Mouse (Mus musculus): Measurements from ENCODE around the gene Irf8. TPM values are rescaled to one million over a fixed set of nuclear protein-coding genes. Genes with fewer than 3 reads are reported as not detected.
A peak's percentile ranks its signal among the peaks of the same experiment; 100 is the strongest.

The Irf8 gene
- polyA plus RNA-seq, 1 experiment from 2014 or later = 15.7 TPM

DNA sequence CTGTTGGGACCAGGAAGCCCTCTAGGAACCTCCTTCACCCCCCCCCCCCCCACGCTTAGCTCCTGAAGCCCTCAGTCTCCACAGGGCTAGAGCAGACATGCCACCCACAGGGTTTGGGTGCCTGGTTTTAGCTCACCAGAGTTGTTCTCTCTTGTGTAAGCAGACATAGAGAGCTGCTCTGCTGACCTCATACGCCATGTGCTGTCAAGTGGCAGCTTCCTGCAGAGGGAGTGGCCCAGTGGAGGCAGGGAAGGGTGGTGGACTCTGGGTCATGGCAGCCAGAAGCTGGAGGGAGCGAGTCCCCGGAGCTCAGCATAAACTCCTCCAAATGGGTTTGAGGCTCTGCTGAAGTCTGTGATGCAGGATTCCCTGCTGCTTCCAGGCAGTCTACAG is 7.7 kb downstream of the Irf8 start:
- H3K27me3 ChIP-seq (ENCODE audit: insufficient read depth, low read length) = no peaks in the 10 kb centered on the region
- no peaks in the 10 kb centered on the region for H3K36me3 ChIP-seq (ENCODE audit: insufficient read depth, low read length)
- H3K4me2 ChIP-seq (ENCODE audit: low read length) = no peak overlapping the region
- H3K27ac ChIP-seq = peak overlapping the region; percentile 73
- peaks cover 17% of the 10 kb centered on the region for H3K4me1 ChIP-seq (replicated peaks; ENCODE audit: insufficient read depth, low read length)
- 53% methylated on average over 4 of the region's 4 CpGs for WGBS
- H3K9me3 ChIP-seq (replicated peaks; ENCODE audit: low read length) = no peaks in the 10 kb centered on the region
- no peak for TF ChIP-seq CTCF (IDR thresholded peaks at IDR 0.05; ENCODE audit: low read depth)
- no peak overlapping the region; the same call in 1 of the 2 replicates for H3K9ac ChIP-seq (ENCODE audit: low read depth, low read length)
- H3K4me3 ChIP-seq (replicated peaks; ENCODE audit: low read depth, low read length) = no peak overlapping the region
- DNase-seq (ENCODE audit: low spot score) = peak; percentile 70
- ATAC-seq (replicated peaks; ENCODE audit: low FRiP score, low read depth) = peak; percentile 65

DNA sequence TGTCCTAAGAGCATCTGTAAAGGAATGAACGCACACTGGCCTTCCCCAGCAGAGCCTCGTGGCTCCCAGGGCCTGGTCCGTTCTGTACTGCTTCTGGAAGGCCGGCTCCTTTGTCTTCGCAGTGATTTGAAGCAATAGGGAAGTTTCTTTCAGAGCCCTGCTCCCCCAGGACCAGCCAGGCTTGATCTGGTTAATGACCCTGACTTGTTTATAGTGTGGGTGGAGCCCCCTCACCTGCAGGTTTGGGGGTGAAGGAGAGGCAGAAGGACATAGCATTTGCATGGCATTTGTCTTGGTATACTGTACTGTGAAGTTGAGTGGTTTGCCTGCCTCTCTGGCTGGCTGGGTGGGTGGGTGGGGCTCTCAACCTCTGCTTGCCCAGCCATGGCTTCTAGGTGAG is 8.3 kb downstream of the Irf8 start:
- no peak for DNase-seq (ENCODE audit: low spot score)
- peaks cover 17% of the 10 kb centered on the region for H3K4me1 ChIP-seq (replicated peaks; ENCODE audit: insufficient read depth, low read length)
- no peaks in the 10 kb centered on the region for H3K9me3 ChIP-seq (replicated peaks; ENCODE audit: low read length)
- WGBS = 52% methylated on average over 5 of the region's 5 CpGs
- peak overlapping the region; percentile 73 for H3K27ac ChIP-seq
- TF ChIP-seq CTCF (IDR thresholded peaks at IDR 0.05; ENCODE audit: low read depth) = no peak
- no peaks in the 10 kb centered on the region for H3K36me3 ChIP-seq (ENCODE audit: insufficient read depth, low read length)
- no peaks in the 10 kb centered on the region for H3K27me3 ChIP-seq (ENCODE audit: insufficient read depth, low read length)
- no peak overlapping the region for H3K4me2 ChIP-seq (ENCODE audit: low read length)
- ATAC-seq (replicated peaks; ENCODE audit: low FRiP score, low read depth) = no peak
- H3K9ac ChIP-seq (ENCODE audit: low read depth, low read length) = no peak overlapping the region; the same call in 1 of the 2 replicates
- H3K4me3 ChIP-seq (replicated peaks; ENCODE audit: low read depth, low read length) = no peak overlapping the region

DNA sequence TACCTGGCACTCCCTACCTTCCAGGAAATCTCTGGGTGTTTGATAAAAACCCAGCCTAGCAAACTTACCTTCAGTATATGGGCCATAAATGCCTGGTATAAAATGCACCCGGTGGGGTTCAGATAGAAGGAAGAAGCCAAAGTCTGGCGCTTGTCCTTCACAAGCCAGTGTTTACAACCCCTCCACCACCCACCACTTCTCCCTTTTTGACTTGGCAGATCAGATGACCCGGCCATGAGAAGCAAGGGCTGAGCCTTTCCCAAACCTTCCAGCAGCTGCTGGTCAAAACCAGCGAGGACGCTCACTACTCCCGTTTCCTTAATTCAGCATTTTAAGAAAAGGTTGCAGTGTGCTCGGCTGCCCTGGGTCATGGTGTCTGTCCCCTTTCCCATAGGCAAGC is 9.1 kb downstream of the Irf8 start:
- DNase-seq (ENCODE audit: low spot score) (no peak), ATAC-seq (replicated peaks; ENCODE audit: low FRiP score, low read depth) (no peak)
- Histone ChIP-seq H3K36me3 (ENCODE audit: insufficient read depth, low read length) (no peaks in the 10 kb centered on the region), H3K27me3 (ENCODE audit: insufficient read depth, low read length) (no peaks in the 10 kb centered on the region), H3K9ac (ENCODE audit: low read depth, low read length) (no peak overlapping the region), H3K4me1 (replicated peaks; ENCODE audit: insufficient read depth, low read length) (peaks cover 17% of the 10 kb centered on the region), H3K27ac (no peak overlapping the region), H3K4me3 (replicated peaks; ENCODE audit: low read depth, low read length) (no peak overlapping the region), H3K9me3 (replicated peaks; ENCODE audit: low read length) (no peaks in the 10 kb centered on the region), H3K4me2 (ENCODE audit: low read length) (no peak overlapping the region)
- 36% methylated on average over 7 of the region's 7 CpGs for WGBS
- TF ChIP-seq CTCF (IDR thresholded peaks at IDR 0.05; ENCODE audit: low read depth) = no peak

DNA sequence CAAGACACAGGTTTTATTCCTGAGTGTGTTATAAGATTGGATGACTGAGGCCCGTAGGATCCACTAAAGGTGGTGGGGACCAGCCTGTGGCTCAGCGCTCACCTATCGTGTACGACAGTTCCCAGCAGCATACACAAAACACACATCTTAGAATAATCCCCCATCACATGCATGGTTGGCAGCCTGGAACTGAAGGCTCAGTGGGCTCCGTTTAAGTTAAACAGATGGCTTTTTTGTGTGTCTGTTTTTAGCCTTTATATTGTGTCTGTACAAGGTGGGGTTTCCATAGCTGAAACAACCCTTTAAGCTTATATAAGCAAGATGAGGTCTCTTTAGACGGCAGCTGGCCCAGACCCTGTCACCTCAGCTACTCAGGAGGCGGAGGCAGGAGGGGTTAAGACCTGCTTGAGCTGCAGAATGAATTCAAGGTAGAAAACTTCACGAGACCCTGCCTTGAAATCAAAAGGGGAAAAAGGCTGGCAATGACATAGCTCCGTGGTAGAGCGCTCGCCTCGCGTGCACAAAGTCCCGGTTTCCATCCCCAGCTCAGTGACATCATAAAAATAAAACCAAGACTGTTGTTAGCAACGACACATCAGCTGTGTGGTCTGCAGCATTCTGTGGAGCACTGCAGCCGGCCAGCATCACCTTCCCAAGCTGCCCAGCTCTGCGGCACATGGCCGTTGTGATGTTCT is 10.0 kb downstream of the Irf8 start:
- H3K4me2 ChIP-seq (ENCODE audit: low read length) = no peak overlapping the region
- H3K36me3 ChIP-seq (ENCODE audit: insufficient read depth, low read length) = no peaks in the 10 kb centered on the region
- no peak overlapping the region for H3K9ac ChIP-seq (ENCODE audit: low read depth, low read length)
- H3K9me3 ChIP-seq (replicated peaks; ENCODE audit: low read length) = no peaks in the 10 kb centered on the region
- TF ChIP-seq CTCF (IDR thresholded peaks at IDR 0.05; ENCODE audit: low read depth) = no peak
- DNase-seq (ENCODE audit: low spot score) (no peak), ATAC-seq (replicated peaks; ENCODE audit: low FRiP score, low read depth) (no peak)
- H3K4me3 ChIP-seq (replicated peaks; ENCODE audit: low read depth, low read length) = no peak overlapping the region
- no peaks in the 10 kb centered on the region for H3K27me3 ChIP-seq (ENCODE audit: insufficient read depth, low read length)
- 63% methylated on average over 18 of the region's 18 CpGs for WGBS
- H3K27ac ChIP-seq = no peak overlapping the region
- H3K4me1 ChIP-seq (replicated peaks; ENCODE audit: insufficient read depth, low read length) = peaks cover 18% of the 10 kb centered on the region

DNA sequence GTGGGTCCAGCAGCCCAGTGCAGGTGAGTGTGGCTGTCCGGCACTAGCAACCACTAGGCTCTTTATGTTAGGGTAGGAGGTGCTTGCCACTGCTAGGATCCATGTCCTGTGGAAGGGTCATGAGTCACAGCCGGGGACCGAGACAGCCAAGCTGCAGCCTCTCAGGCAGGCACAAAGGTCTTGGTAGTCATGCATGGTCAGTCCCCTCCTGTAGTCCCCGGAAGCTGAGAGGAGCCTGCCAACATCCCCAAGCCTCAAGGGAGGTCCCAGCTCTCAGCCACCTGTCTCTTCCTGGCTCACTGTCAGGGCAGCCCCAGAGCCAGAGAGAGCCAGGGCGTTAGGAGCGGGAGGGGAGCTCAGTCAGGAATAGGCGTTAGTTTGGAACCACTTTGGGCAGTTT is 11.1 kb downstream of the Irf8 start:
- Histone ChIP-seq H3K36me3 (ENCODE audit: insufficient read depth, low read length) (no peaks in the 10 kb centered on the region), H3K4me1 (replicated peaks; ENCODE audit: insufficient read depth, low read length) (peaks cover 27% of the 10 kb centered on the region), H3K9ac (ENCODE audit: low read depth, low read length) (no peak overlapping the region), H3K4me2 (ENCODE audit: low read length) (no peak overlapping the region), H3K27me3 (ENCODE audit: insufficient read depth, low read length) (no peaks in the 10 kb centered on the region), H3K27ac (no peak overlapping the region), H3K9me3 (replicated peaks; ENCODE audit: low read length) (no peaks in the 10 kb centered on the region), H3K4me3 (replicated peaks; ENCODE audit: low read depth, low read length) (no peak overlapping the region)
- ATAC-seq (replicated peaks; ENCODE audit: low FRiP score, low read depth) (no peak), DNase-seq (ENCODE audit: low spot score) (no peak)
- 51% methylated on average over 7 of the region's 7 CpGs for WGBS
- TF ChIP-seq CTCF (IDR thresholded peaks at IDR 0.05; ENCODE audit: low read depth) = no peak

DNA sequence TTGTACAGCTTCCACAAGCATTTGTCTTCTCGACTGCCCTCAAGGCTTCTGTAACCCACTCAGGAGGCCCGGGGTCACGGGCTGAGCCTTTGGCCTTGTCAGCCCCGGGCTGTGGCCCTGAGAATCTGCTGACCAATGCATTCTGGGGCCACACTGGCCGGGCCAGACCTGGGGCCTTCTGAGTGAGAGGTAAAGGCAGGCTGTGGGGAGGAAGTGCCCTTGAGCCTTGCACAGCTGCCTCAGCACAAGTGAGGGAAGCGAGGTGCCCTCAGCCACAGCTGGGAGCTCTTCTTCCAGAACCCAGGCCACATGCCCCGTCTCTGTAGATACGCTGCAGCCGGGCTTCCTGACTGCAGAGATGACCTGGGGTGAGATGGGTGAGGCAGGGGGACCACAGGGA is 14.5 kb downstream of the Irf8 start:
- whole genome bisulfite sequencing = 77% methylated on average over 9 of the region's 9 CpGs
- H3K4me2 ChIP-seq (ENCODE audit: low read length) = no peak overlapping the region
- DNase-seq (ENCODE audit: low spot score) = no peak
- no peak overlapping the region for H3K4me3 ChIP-seq (replicated peaks; ENCODE audit: low read depth, low read length)
- no peaks in the 10 kb centered on the region for H3K27me3 ChIP-seq (ENCODE audit: insufficient read depth, low read length)
- no peaks in the 10 kb centered on the region for H3K9me3 ChIP-seq (replicated peaks; ENCODE audit: low read length)
- no peaks in the 10 kb centered on the region for H3K36me3 ChIP-seq (ENCODE audit: insufficient read depth, low read length)
- peaks cover 30% of the 10 kb centered on the region for H3K4me1 ChIP-seq (replicated peaks; ENCODE audit: insufficient read depth, low read length)
- no peak for TF ChIP-seq CTCF (IDR thresholded peaks at IDR 0.05; ENCODE audit: low read depth)
- ATAC-seq (replicated peaks; ENCODE audit: low FRiP score, low read depth) = no peak
- no peak overlapping the region for H3K27ac ChIP-seq
- no peak overlapping the region for H3K9ac ChIP-seq (ENCODE audit: low read depth, low read length)

Data from kidney, postnatal 0 days (tissue).